Mouse (Mus musculus) MEL (cell line): ENCODE measurements around the gene Atf7.

ENCODE experiments used
- BHLHE40 ChIP-seq: IDR thresholded peaks from 2 replicates; pipeline ENCODE4 v1.6.1; 2012; ENCODE audit warnings: low read depth, mild to moderate bottlenecking, inconsistent platforms, low read length, improper control_type of control experiment, borderline replicate concordance
- CHD2 ChIP-seq: IDR thresholded peaks from 2 replicates; pipeline ENCODE4 v1.6.1; 2011; ENCODE audit warnings: low read length, improper control_type of control experiment
- CTCF ChIP-seq, 3 experiments: IDR thresholded peaks in 2 of 3; conservative IDR thresholded peaks in 1 of 3; 2 replicates each; pipeline ENCODE4 v1.5.1; 2011 to 2012; ENCODE audit warnings: low read length in 3 of 3, low read depth in 2 of 3, mild to moderate bottlenecking in 2 of 3, improper control_type of control experiment in 1 of 3, inconsistent platforms in 1 of 3, mixed read lengths in 1 of 3, moderate library complexity in 1 of 3; ENCODE audit not compliant: control insufficient read depth in 1 of 3, insufficient read depth in 1 of 3, poor library complexity in 1 of 3, severe bottlenecking in 1 of 3
- HCFC1 ChIP-seq: IDR thresholded peaks from 2 replicates; pipeline ENCODE4 v1.6.1; 2012; ENCODE audit warnings: low read depth, mild to moderate bottlenecking, inconsistent platforms, low read length, improper control_type of control experiment, moderate library complexity
- MXI1 ChIP-seq: IDR thresholded peaks from 2 replicates; pipeline ENCODE4 v1.6.1; 2011; ENCODE audit warnings: mild to moderate bottlenecking, low read depth, low read length, improper control_type of control experiment
- POLR2A ChIP-seq, 2 experiments: IDR thresholded peaks; 2 replicates each; pipeline ENCODE4 v1.6.1; 2011 to 2012; ENCODE audit warnings: low read length in 2 of 2, mild to moderate bottlenecking in 2 of 2, control low read depth in 1 of 2, improper control_type of control experiment in 1 of 2, low read depth in 1 of 2, moderate library complexity in 1 of 2; ENCODE audit not compliant: control insufficient read depth in 1 of 2, insufficient read depth in 1 of 2, poor library complexity in 1 of 2
- RAD21 ChIP-seq: IDR thresholded peaks from 2 replicates; pipeline ENCODE4 v1.6.1; 2011; ENCODE audit warnings: mild to moderate bottlenecking, low read depth, low read length, improper control_type of control experiment
- UBTF ChIP-seq: IDR thresholded peaks from 2 replicates; pipeline ENCODE4 v1.6.1; 2012; ENCODE audit warnings: low read depth, mild to moderate bottlenecking, inconsistent platforms, low read length, improper control_type of control experiment, moderate library complexity, borderline replicate concordance; ENCODE audit not compliant: insufficient read depth
- ZC3H11A ChIP-seq: IDR thresholded peaks from 2 replicates; pipeline ENCODE4 v1.6.1; 2012; ENCODE audit warnings: low read depth, mild to moderate bottlenecking, inconsistent platforms, low read length, improper control_type of control experiment
- ZMIZ1 ChIP-seq: IDR thresholded peaks from 2 replicates; pipeline ENCODE4 v1.6.1; 2012; ENCODE audit warnings: low read depth, mild to moderate bottlenecking, inconsistent platforms, low read length, improper control_type of control experiment, moderate library complexity
- ZNF384 ChIP-seq: IDR thresholded peaks from 2 replicates; pipeline ENCODE4 v1.6.1; 2012; ENCODE audit warnings: low read depth, mild to moderate bottlenecking, inconsistent platforms, low read length, improper control_type of control experiment

DNA sequence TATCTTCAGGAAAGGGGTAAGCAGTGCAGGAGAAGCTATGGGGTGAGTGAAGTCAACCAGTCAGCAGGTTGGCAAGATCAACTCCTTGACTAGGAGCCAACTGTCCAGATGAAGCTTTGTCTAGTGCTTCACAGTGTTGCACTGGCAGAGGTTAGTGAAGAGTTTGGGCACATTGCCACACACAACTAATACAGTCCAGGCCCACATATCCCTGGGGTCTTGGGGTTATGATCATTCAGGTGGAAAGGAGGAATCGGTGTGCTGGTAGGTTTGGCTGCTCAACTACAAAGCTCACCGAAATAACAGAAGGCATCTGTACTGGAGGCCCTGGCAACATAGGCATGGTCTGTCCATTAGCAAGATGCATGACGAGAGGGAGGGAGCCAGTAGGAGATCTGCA, 77.8 kb downstream of the Atf7 start:
- no peak for TF ChIP-seq CTCF (IDR thresholded peaks at IDR 0.05 in 2 of 3, conservative IDR thresholded peaks at IDR 0.05 in 1 of 3; ENCODE audit: control insufficient read depth in 1 of 3, insufficient read depth in 1 of 3, low read depth in 2 of 3, low read length in 3 of 3, poor library complexity in 1 of 3, severe bottlenecking in 1 of 3)
- no peak for TF ChIP-seq CHD2
- no peak for TF ChIP-seq POLR2A (IDR thresholded peaks at IDR 0.05; ENCODE audit: control insufficient read depth in 1 of 2, insufficient read depth in 1 of 2, low read depth in 1 of 2, low read length in 2 of 2, poor library complexity in 1 of 2)
- no peak for TF ChIP-seq BHLHE40
- no peak for TF ChIP-seq MXI1
- TF ChIP-seq ZC3H11A: no peak
- no peak for TF ChIP-seq ZMIZ1
- TF ChIP-seq HCFC1: no peak
- no peak for TF ChIP-seq RAD21
- TF ChIP-seq UBTF: no peak
- no peak for TF ChIP-seq ZNF384
